Mouse (Mus musculus) spleen, adult 2 months (tissue): Measurements from ENCODE around the gene Myo6.

ENCODE experiments used
- CTCF ChIP-seq: fragments of 200-500 bp; IDR thresholded peaks from 2 replicates; pipeline ENCODE4 v1.5.1; 2011; ENCODE audit warnings: mild to moderate bottlenecking, inconsistent platforms; ENCODE audit not compliant: insufficient read depth, insufficient read length, insufficient replicate concordance; ENCODE audit errors: extremely low read depth
- POLR2A ChIP-seq: fragments of 200-500 bp; IDR thresholded peaks from 2 replicates; pipeline ENCODE4 v1.6.1; 2011; ENCODE audit warnings: low read depth, low read length, inconsistent platforms

GRCm38 (mm10) chr9:80184138-80184537, 19.3 kb downstream of the Myo6 start:
- TF ChIP-seq CTCF: no peak
- TF ChIP-seq POLR2A: no peak
